In genomic region chr15:93397826-93398698, GRCm38 (mm10) we compare ENCODE assay signal across 8 mouse cellular contexts. TPM values are rescaled to one million over a fixed set of nuclear protein-coding genes. Genes with fewer than 3 reads are reported as not detected.
A peak's percentile ranks its signal among the peaks of the same experiment; 100 is the strongest.
DNase-seq lines count a peak whose midpoint lies in the region; ATAC-seq lines count a peak whose summit lies in the region.

Gene Zcrb1 (minus strand): TSS chr15:93398334.
Gene Pphln1 (plus strand): TSS chr15:93398350.

- H3K9ac ChIP-seq in hindbrain, embryonic 14.5 days = peak within 1 kb of the TSS; percentile 96

- under 1% methylated on average over 82 of the region's 100 CpGs for WGBS in hindbrain, embryonic 14.5 days

- H3K36me3 ChIP-seq in hindbrain, embryonic 14.5 days (replicated peaks; ENCODE audit: control insufficient read depth, insufficient read depth) = peaks cover 27% of the 10 kb centered on the region

- peak within 1 kb of the TSS; percentile 100 for H3K4me3 ChIP-seq in hindbrain, embryonic 14.5 days (replicated peaks; ENCODE audit: low read length)

- H3K4me1 ChIP-seq in hindbrain, embryonic 14.5 days (replicated peaks; ENCODE audit: control insufficient read depth, insufficient read depth, low read length) = peaks cover 35% of the 10 kb centered on the region

- ATAC-seq in hindbrain, embryonic 14.5 days (ENCODE audit: low FRiP score) = peak; percentile 96

- H3K27ac ChIP-seq in hindbrain, embryonic 14.5 days = peak within 1 kb of the TSS; percentile 89

- H3K27me3 ChIP-seq in hindbrain, embryonic 14.5 days (ENCODE audit: control insufficient read depth, insufficient read depth, low read length) = no peaks in the 10 kb centered on the region

- peak; percentile 92 for DNase-seq in NIH3T3 (ENCODE audit: low read depth)
- DNase-seq in cerebellum, postnatal 10 days = peak; percentile 91 to 93
- DNase-seq in frontal cortex, postnatal 14 days (ENCODE audit: low spot score in 2 of 2) = peak; percentile 54 to 72
- peak; percentile 94 for DNase-seq in hindbrain, embryonic 14.5 days (ENCODE audit: low spot score)
- DNase-seq in layer of hippocampus, postnatal 36 days = peak; percentile 85 to 88
- peak; percentile 82 for DNase-seq in lung, postnatal 36 days
- peak; percentile 94 for DNase-seq in retina, postnatal 1 day
- DNase-seq in urinary bladder, adult 18-20 months (ENCODE audit: low spot score in 2 of 2) = peak; percentile 68 to 73

- H3K4me2 ChIP-seq in hindbrain, embryonic 14.5 days (replicated peaks) = peak within 1 kb of the TSS; percentile 90

- no peaks in the 10 kb centered on the region for H3K9me3 ChIP-seq in hindbrain, embryonic 14.5 days (ENCODE audit: control insufficient read depth, low read length)

RNA-seq across cellular contexts. Expression of gene Zcrb1, which starts in this region (rescaled TPM):
- 147 and 164 TPM in 2 replicates for polyA plus RNA-seq in hindbrain, embryonic 14.5 days (2014; fragmentation: Nextera tagmentation; extraction: Ambion mirVana)
- 10 to 100 TPM; 78.3 to 82.2 TPM for total RNA-seq in layer of hippocampus, postnatal 36 days (2021)

RNA-seq across cellular contexts. Expression of gene Pphln1, which starts in this region (rescaled TPM):
- polyA plus RNA-seq in hindbrain, embryonic 14.5 days (2014; fragmentation: Nextera tagmentation; extraction: Ambion mirVana) = 26.4 and 28.6 TPM in 2 replicates
- 10 to 100 TPM; 42.8 to 44.0 TPM for total RNA-seq in layer of hippocampus, postnatal 36 days (2021)

Comparison
In these comparisons a context has a peak if more than half of its experiments do, and no peak if none do; other contexts are left out.
1. Peak in every context shown above with its lines: DNase-seq, ATAC-seq, H3K4me3 ChIP-seq and H3K27ac ChIP-seq.